Mouse (Mus musculus): ENCODE measurements at regions not wholly inside any gene's neighbourhood (a gene's known extent, or its start where the extent isn't known, plus 50 kb on each side); places are given as distances from the start of the nearest gene placed in this dataset.

GRCm38 (mm10) chr9:111963405-111964037 is 272.2 kb downstream of the Arpp21 start:
- TF ChIP-seq CTCF (IDR thresholded peaks at IDR 0.05; ENCODE audit: control insufficient read depth, insufficient read depth, low read length) (no peak), POLR2A (IDR thresholded peaks at IDR 0.05; ENCODE audit: borderline replicate concordance, control insufficient read depth, low read depth, low read length) (no peak)

Data from bone marrow, adult 2 months (tissue).